Mouse (Mus musculus): Measurements from ENCODE around the gene Tmem176a.

Gene Tmem176a

GRCm38 (mm10) chr6:48894938-48895818, 54.5 kb downstream of the Tmem176a start:
- in situ Hi-C loops (cut with MboI), result no loop called here

- in situ Hi-C loops (cut with MboI), result no loop called here
These were observed 55.2 kb downstream of the Tmem176a start for GRCm38 (mm10) chr6:48895941-48896340.
